Mouse (Mus musculus): Measurements from ENCODE around the gene Pcp4l1.

DNA sequence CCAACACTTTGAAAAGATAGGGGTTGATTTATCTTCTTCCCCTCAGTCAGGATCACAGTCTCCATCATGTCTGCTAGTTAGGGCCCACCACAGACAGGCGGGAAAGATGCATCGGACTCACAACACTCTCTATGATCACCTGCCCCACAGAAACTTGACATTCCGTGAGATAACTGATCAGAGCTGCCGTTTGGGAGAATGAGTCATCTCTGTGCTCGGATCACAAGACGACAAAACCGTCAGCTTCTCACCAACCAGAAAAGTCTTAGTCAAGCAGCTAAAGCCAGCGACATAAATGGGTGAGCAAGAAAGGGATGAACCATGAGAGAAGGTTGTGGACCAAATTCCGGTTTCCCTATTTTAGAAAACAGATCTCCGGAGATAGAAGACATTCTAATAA, 3.8 kb downstream of the Pcp4l1 start:
- TF ChIP-seq GATA1 (IDR thresholded peaks at IDR 0.05; ENCODE audit: borderline replicate concordance, low read length) (no peak), FLI1 (IDR thresholded peaks at IDR 0.05; ENCODE audit: low read length) (no peak)

Measured in megakaryocyte, embryonic 14.5 days (primary cell).